Mouse (Mus musculus) C2C12 (cell line): ENCODE measurements around the gene Rnf32.

Source experiments
- CEBPB ChIP-seq: IDR thresholded peaks from one replicate; pipeline ENCODE4 v1.6.1; 2011; ENCODE audit warnings: low read depth, mild to moderate bottlenecking, control low read depth, moderate library complexity
- CTCF ChIP-seq: IDR thresholded peaks from one replicate; pipeline ENCODE4 v1.5.1; 2011; ENCODE audit not compliant: control insufficient read depth, insufficient read depth, insufficient read length
- FOSL1 ChIP-seq: IDR thresholded peaks from one replicate; pipeline ENCODE4 v1.8.0; 2011; ENCODE audit warnings: mild to moderate bottlenecking, low read length; ENCODE audit not compliant: poor library complexity, insufficient read depth, severe bottlenecking
- MAX ChIP-seq: IDR thresholded peaks from one replicate; pipeline ENCODE4 v1.6.1; 2011; ENCODE audit warnings: mild to moderate bottlenecking, control low read depth
- MYOG ChIP-seq: IDR thresholded peaks from one replicate; pipeline ENCODE4 v1.6.1; 2011; ENCODE audit not compliant: control insufficient read depth, insufficient read length; ENCODE audit errors: extremely low read depth
- USF1 ChIP-seq: IDR thresholded peaks from one replicate; pipeline ENCODE4 v1.6.1; 2011; ENCODE audit warnings: low read depth, mild to moderate bottlenecking, control low read depth, moderate library complexity

- TF ChIP-seq CTCF: no peak
- no peak for TF ChIP-seq MAX
- TF ChIP-seq FOSL1: no peak
- TF ChIP-seq CEBPB: no peak
- TF ChIP-seq MYOG: no peak
- no peak for TF ChIP-seq USF1
These were observed 28.3 kb downstream of the Rnf32 start for GRCm38 (mm10) chr5:29224089-29224488.
